Mouse (Mus musculus) liver, postnatal 0 days (tissue): ENCODE measurements around the gene Poldip3. TPM values are rescaled to one million over a fixed set of nuclear protein-coding genes. Genes with fewer than 3 reads are reported as not detected.

Experiments
- ATAC-seq: fragments of 200-750 bp; cut with Nextera tagmentation; 2 replicates; pipeline ENCODE4 v1.8.0; 2017; ENCODE audit warnings: mild to moderate bottlenecking, moderate library complexity
- DNase-seq: peaks from one replicate; pipeline ENCODE4 v3.0.0-alpha.2; 2016
- H3K27ac ChIP-seq: fragments of 300-500 bp; sonication (generic); 2 replicates; pipeline ENCODE4 v1.5.1; 2014; ENCODE audit warnings: antibody characterized with exemption, moderate library complexity, mild to moderate bottlenecking, low read depth
- H3K27me3 ChIP-seq: fragments of 300-500 bp; sonication (generic); 2 replicates; pipeline ENCODE4 v1.6.1; 2014; ENCODE audit warnings: low read length, control low read depth, mixed read lengths; ENCODE audit not compliant: insufficient read depth
- H3K36me3 ChIP-seq: fragments of 300-500 bp; sonication (generic); replicated peaks from 2 replicates; pipeline ENCODE4 v1.6.1; 2014; ENCODE audit warnings: mild to moderate bottlenecking, control low read depth, low read length, moderate library complexity, mixed read lengths; ENCODE audit not compliant: insufficient read depth
- H3K4me1 ChIP-seq: fragments of 300-500 bp; sonication (generic); 2 replicates; pipeline ENCODE4 v1.6.1; 2014; ENCODE audit warnings: antibody characterized with exemption, mild to moderate bottlenecking, control low read depth; ENCODE audit not compliant: insufficient read depth
- H3K4me2 ChIP-seq: fragments of 300-500 bp; sonication (generic); 2 replicates; pipeline ENCODE4 v1.6.1; 2014; ENCODE audit warnings: low read depth, mild to moderate bottlenecking, low read length, moderate library complexity, mixed read lengths
- H3K4me3 ChIP-seq: fragments of 300-500 bp; sonication (generic); 2 replicates; pipeline ENCODE4 v1.5.1; 2014; ENCODE audit warnings: low read depth, low read length
- H3K9ac ChIP-seq: fragments of 300-500 bp; sonication (generic); replicated peaks from 2 replicates; pipeline ENCODE4 v1.6.1; 2014; ENCODE audit warnings: mild to moderate bottlenecking, moderate library complexity
- H3K9me3 ChIP-seq: fragments of 300-500 bp; sonication (generic); 2 replicates; pipeline ENCODE4 v1.6.1; 2016; ENCODE audit warnings: mild to moderate bottlenecking, control low read depth, low read length, mixed read lengths
- CTCF ChIP-seq: sonication (generic); IDR thresholded peaks from 2 replicates; pipeline ENCODE4 v1.5.1; 2016; ENCODE audit warnings: antibody characterized with exemption, low read depth
- EP300 ChIP-seq: IDR thresholded peaks from 2 replicates; pipeline ENCODE4 v1.6.1; 2016; ENCODE audit warnings: antibody characterized with exemption, low read depth, mild to moderate bottlenecking
- WGBS: fragments of 180-500 bp; shearing (Covaris S2); extraction: QIAGEN DNeasy Blood & Tissue Kit; methylation state at CpG from one replicate; pipeline ENCODE4 v1.1.7; 2014; ENCODE audit not compliant: insufficient replicate concordance; 5-methylcytosine and 5-hydroxymethylcytosine counted together
- polyA plus RNA-seq: library from polyadenylated mRNA; unstranded; fragments of >200 nt; fragmentation: Nextera tagmentation; extraction: Ambion mirVana; gene quantifications from 2 replicates; pipeline ENCODE4 v1.2.1, GENCODE M21; 2015

The Poldip3 gene
- polyA plus RNA-seq, 1 experiment from 2014 or later: 32.5 TPM

DNA sequence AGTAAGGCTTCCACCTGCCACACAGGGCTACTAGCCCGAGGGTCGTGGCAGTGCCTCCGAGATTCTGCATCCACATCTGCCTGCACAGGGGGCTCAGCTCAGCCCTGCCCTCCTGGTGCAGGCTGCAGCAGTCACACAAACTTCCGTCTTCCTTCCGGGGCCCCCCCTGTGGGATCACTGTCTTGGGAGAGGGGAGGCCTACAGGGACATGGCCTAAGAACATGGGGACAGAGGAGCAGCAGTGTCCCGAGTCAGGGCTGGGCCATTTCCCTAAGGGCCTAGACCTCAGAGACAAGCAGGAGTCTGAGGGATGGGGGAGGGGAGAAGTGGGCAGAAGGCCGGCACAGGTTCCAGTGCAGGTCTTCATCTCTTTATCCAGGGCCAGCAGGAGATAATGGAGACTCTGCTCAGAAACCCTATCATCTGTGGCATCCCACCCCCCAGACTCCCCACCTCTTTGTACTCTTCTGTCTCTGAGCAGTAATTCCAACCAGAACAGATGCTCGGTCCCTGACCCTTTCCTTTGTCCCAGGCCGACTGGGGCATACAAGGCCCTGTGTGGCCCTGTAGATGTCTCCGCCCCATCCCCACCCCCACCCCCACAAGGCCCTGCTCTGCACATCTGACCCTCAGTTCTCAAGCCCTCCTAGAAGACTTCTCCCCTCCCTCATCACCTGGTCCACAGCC is 12.0 kb upstream of the Poldip3 start:
- WGBS: 81% methylated on average over 10 of the region's 10 CpGs
- no peaks in the 10 kb centered on the region for H3K9me3 ChIP-seq
- no peak for DNase-seq
- no peak overlapping the region; the same call in 1 of the 2 replicates for H3K9ac ChIP-seq
- no peak overlapping the region for H3K27ac ChIP-seq
- no peak for ATAC-seq
- peaks cover 18% of the 10 kb centered on the region for H3K4me1 ChIP-seq
- no peaks in the 10 kb centered on the region for H3K27me3 ChIP-seq
- no peak overlapping the region for H3K4me2 ChIP-seq
- H3K36me3 ChIP-seq: peaks cover 73% of the 10 kb centered on the region
- H3K4me3 ChIP-seq: no peak overlapping the region
- TF ChIP-seq CTCF (no peak), EP300 (no peak)

DNA sequence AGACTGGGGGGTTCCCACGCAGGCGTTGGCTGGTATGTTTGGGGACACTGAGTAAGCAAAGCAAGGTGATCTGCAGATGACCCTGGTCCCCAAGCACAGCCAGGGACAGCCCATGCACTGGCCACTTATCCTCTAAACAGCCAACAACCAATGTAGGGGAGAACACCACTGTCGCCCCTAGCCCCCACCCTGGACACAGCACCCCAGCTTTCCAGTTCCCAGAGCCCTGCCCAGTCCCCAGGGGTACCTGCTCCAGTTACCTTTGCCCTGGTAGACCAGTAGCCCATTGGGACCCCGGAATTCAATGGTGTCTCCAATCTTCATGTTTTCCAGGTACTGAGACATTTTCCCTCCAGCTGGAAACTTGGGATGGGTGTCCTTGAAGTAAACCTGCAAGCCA is 11.4 kb upstream of the Poldip3 start:
- H3K27me3 ChIP-seq: no peaks in the 10 kb centered on the region
- H3K4me2 ChIP-seq: no peak overlapping the region
- TF ChIP-seq CTCF (no peak), EP300 (no peak)
- peaks cover 12% of the 10 kb centered on the region for H3K4me1 ChIP-seq
- DNase-seq (no peak), ATAC-seq (no peak)
- peaks cover 73% of the 10 kb centered on the region for H3K36me3 ChIP-seq
- H3K9me3 ChIP-seq: no peaks in the 10 kb centered on the region
- no peak overlapping the region for H3K27ac ChIP-seq
- H3K4me3 ChIP-seq: no peak overlapping the region
- H3K9ac ChIP-seq: no peak overlapping the region
- 94% methylated on average over 4 of the region's 4 CpGs for WGBS

DNA sequence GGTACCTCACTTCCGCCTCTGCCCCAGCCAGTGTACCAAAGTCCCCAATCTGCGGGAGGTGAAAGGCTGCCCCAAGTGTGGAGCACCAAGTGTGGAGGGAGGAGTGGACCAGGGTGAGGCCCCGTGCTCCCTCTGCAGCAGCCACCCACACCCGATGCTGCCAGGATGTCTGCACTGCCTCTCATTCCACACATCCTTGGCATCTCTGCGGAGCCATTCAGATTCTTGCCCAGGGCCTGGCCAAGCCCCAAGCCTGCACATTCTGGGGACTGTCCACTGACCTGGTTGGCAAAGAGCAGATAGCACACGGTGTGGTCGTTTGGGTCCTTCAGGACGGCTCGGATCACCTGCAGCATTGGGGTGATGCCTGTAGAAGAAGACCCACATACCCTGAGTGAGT is 10.6 kb upstream of the Poldip3 start:
- no peak for ATAC-seq
- TF ChIP-seq EP300 (no peak), CTCF (no peak)
- no peaks in the 10 kb centered on the region for H3K9me3 ChIP-seq
- no peak overlapping the region for H3K4me2 ChIP-seq
- H3K27ac ChIP-seq: no peak overlapping the region
- H3K4me3 ChIP-seq: no peak overlapping the region
- peaks cover 73% of the 10 kb centered on the region for H3K36me3 ChIP-seq
- WGBS: 87% methylated on average over 9 of the region's 9 CpGs
- DNase-seq: no peak
- H3K27me3 ChIP-seq: no peaks in the 10 kb centered on the region
- peaks cover 7% of the 10 kb centered on the region for H3K4me1 ChIP-seq
- no peak overlapping the region for H3K9ac ChIP-seq

DNA sequence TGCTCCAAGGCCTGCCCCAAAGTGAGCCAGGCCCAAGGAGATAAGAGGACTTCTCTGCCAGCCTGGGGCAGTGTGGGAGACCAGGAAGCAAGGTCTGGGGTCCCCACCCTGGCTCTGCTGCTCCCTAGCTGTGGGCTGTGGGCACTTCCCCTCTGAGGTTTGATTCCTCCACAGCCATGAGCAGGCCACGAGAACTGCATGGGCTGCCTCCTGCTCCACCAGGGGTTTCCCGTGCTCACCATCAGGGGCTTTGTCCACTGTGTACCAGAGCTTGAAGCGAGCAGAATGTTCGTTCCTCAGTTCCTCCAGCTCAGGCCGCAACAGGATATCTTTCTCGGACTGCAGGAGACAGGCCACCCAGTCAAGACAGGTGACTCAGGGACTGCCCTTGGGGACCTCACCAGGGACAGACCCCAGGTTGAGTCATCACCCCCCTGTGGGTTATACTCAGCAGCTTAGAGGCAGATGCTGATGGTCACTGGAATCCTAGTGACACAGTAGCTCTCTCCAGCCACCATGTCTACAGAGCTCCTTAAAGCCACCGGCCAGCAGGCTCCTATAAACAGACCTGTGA is 9.5 kb upstream of the Poldip3 start:
- peaks cover 7% of the 10 kb centered on the region; the same call in 1 of the 2 replicates for H3K4me1 ChIP-seq
- peaks cover 77% of the 10 kb centered on the region for H3K36me3 ChIP-seq
- no peaks in the 10 kb centered on the region for H3K9me3 ChIP-seq
- ATAC-seq (no peak), DNase-seq (no peak)
- H3K4me3 ChIP-seq: no peak overlapping the region
- WGBS: 83% methylated on average over 7 of the region's 7 CpGs
- no peak overlapping the region for H3K9ac ChIP-seq
- TF ChIP-seq EP300 (no peak), CTCF (peak; percentile 3; the same call in 1 of the 2 replicates)
- no peak overlapping the region for H3K4me2 ChIP-seq
- H3K27me3 ChIP-seq: no peaks in the 10 kb centered on the region
- no peak overlapping the region for H3K27ac ChIP-seq

DNA sequence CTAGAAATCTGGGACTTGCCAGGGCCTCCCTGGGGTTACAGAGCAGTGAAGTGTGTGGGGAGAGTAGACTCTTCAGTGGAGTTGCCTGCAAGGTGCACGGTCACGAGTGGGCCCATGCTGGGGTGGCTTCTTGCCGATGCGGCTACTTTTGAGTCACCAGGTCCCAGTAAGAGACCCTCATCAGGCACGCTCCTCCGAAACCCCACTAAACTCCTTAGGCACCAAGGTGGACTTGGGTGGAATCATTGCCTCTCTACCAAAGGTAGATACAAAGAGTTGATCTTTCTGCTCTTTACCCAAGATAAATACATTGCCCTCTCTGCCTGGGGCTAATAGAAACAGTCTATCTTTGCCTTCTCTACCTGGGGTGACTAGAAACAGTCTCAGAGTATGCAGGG is 8.5 kb upstream of the Poldip3 start:
- ATAC-seq: no peak
- no peak overlapping the region for H3K27ac ChIP-seq
- 94% methylated on average over 6 of the region's 6 CpGs for WGBS
- no peak overlapping the region for H3K4me3 ChIP-seq
- no peak overlapping the region for H3K4me2 ChIP-seq
- no peaks in the 10 kb centered on the region for H3K27me3 ChIP-seq
- no peak overlapping the region for H3K9ac ChIP-seq
- TF ChIP-seq EP300 (no peak), CTCF (no peak)
- no peaks in the 10 kb centered on the region for H3K9me3 ChIP-seq
- H3K36me3 ChIP-seq: peaks cover 75% of the 10 kb centered on the region
- DNase-seq: no peak
- H3K4me1 ChIP-seq: peaks cover 4% of the 10 kb centered on the region; the same call in 1 of the 2 replicates

DNA sequence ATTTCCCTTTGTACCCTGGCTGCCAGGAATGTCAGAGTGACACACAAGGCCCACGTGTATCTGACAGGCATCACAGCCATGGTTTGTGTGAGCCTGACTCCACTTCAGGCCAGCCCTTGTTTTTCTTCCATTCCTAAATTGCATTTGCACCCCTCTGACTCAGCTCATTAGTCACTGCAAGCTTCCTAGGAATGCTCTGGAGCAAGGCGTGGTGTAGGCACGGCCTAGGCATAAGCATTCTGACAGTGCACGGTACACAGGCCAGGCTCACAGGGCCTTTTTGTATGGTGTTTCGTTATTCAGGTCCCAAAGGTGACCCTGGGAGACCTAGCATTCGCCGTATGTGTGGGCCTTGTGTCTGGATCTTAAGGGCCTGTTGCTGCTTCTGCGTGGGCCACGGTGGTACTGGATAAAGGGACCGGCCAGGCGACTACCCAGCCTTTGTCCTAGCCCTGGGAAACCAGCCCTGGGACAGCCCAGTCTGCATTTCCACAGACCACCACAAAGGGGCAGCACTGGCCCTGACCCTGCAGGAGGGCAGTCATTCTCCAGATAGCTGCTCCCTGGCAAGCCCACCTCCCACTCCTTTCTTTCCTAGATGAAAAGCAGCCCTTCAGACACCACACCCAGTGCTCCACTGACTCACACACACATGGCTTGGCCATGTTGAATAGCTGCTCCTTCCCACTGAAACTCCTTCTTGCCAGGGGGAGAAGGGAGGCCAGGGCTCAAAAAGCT is 7.9 kb upstream of the Poldip3 start:
- Histone ChIP-seq H3K4me2 (no peak overlapping the region), H3K9ac (no peak overlapping the region), H3K4me3 (no peak overlapping the region), H3K36me3 (peaks cover 69% of the 10 kb centered on the region), H3K9me3 (no peaks in the 10 kb centered on the region), H3K27me3 (no peaks in the 10 kb centered on the region), H3K27ac (no peak overlapping the region), H3K4me1 (peaks cover 2% of the 10 kb centered on the region; the same call in 1 of the 2 replicates)
- no peak for ATAC-seq
- TF ChIP-seq CTCF (peak; percentile 88), EP300 (no peak)
- WGBS: 79% methylated on average over 11 of the region's 11 CpGs
- peak; percentile 74 for DNase-seq
